Comparison of ENCODE assay signal across 7 mouse cellular contexts in the genomic region with DNA sequence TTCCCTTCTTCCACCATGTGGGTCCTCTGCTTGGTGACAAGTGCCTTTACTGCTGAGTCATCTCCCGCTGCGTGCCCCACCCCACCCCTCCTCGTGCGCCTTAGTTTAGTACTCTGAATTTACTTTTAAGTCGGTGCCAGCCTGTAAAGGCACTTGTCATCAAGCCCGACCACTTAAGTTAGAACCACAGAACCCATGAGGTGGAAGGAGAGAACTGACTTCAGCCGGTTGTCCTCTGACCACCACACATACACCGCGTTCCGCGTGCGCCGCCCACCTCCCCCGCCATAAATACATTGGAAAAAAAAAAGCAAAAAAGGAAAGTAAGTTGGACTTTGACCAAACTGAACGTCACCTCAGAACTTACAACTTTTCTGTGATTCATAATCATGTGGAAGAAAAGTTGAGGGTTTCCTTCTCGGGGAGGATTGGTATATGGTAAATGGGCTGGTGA. TPM values are rescaled to one million over a fixed set of nuclear protein-coding genes. Genes with fewer than 3 reads are reported as not detected.
A peak's percentile ranks its signal among the peaks of the same experiment; 100 is the strongest.
DNase-seq lines count a peak whose midpoint lies in the region; ATAC-seq and TF ChIP-seq lines count a peak whose summit lies in the region.

No protein-coding gene starts in this region.

- H3K27me3 ChIP-seq in forebrain, embryonic 10.5 days (ENCODE audit: poor library complexity, severe bottlenecking) = peaks cover 14% of the 10 kb centered on the region
- H3K27me3 ChIP-seq in limb, embryonic 11.5 days (ENCODE audit: control insufficient read depth, insufficient read depth, low read length) = no peaks in the 10 kb centered on the region
- H3K27me3 ChIP-seq in midbrain, embryonic 13.5 days = peaks cover 3% of the 10 kb centered on the region; the same call in 1 of the 2 replicates

- peak overlapping the region; percentile 94 for H3K4me2 ChIP-seq in limb, embryonic 11.5 days (ENCODE audit: low read depth, severe bottlenecking)
- H3K4me2 ChIP-seq in midbrain, embryonic 13.5 days (replicated peaks) = peak overlapping the region; percentile 83

- in situ Hi-C loops in ES-E14 (cut with MboI; ENCODE audit: low sequenced_read_pairs in 2 of 2, unreplicated experiment in 2 of 2) = no loop called here

- WGBS in forebrain, embryonic 10.5 days = 27% methylated on average over 16 of the region's 16 CpGs
- WGBS in limb, embryonic 11.5 days = 21% methylated on average over 16 of the region's 16 CpGs
- 40% methylated on average over 16 of the region's 16 CpGs for WGBS in midbrain, embryonic 13.5 days

- H3K4me1 ChIP-seq in ES-E14 (ENCODE audit: control insufficient read depth in 2 of 2, insufficient read depth in 2 of 2, low read length in 2 of 2, poor library complexity in 1 of 2) = no peaks in the 10 kb centered on the region; a peak in 1 of 4 replicates
- H3K4me1 ChIP-seq in forebrain, embryonic 10.5 days = peaks cover 29% of the 10 kb centered on the region
- H3K4me1 ChIP-seq in limb, embryonic 11.5 days (ENCODE audit: control insufficient read depth, insufficient read depth, low read length) = peaks cover 13% of the 10 kb centered on the region
- H3K4me1 ChIP-seq in midbrain, embryonic 13.5 days (replicated peaks) = peaks cover 28% of the 10 kb centered on the region

- no peak overlapping the region for H3K4me3 ChIP-seq in ES-E14 (ENCODE audit: insufficient read depth in 1 of 2, low read depth in 1 of 2, low read length in 2 of 2, poor library complexity in 1 of 2, severe bottlenecking in 1 of 2)
- peak overlapping the region; percentile 59 for H3K4me3 ChIP-seq in forebrain, embryonic 10.5 days
- no peak overlapping the region for H3K4me3 ChIP-seq in limb, embryonic 11.5 days (ENCODE audit: low read depth, low read length)
- no peak overlapping the region for H3K4me3 ChIP-seq in midbrain, embryonic 13.5 days (replicated peaks)

- peaks cover 46% of the 10 kb centered on the region for H3K36me3 ChIP-seq in ES-E14 (ENCODE audit: control insufficient read depth, insufficient read depth, low read length, poor library complexity, severe bottlenecking)
- peaks cover 50% of the 10 kb centered on the region for H3K36me3 ChIP-seq in forebrain, embryonic 10.5 days (replicated peaks)
- no peaks in the 10 kb centered on the region; the same call in 1 of the 2 replicates for H3K36me3 ChIP-seq in limb, embryonic 11.5 days (ENCODE audit: control insufficient read depth, insufficient read depth, low read length)
- H3K36me3 ChIP-seq in midbrain, embryonic 13.5 days = peaks cover 19% of the 10 kb centered on the region

- no peak overlapping the region for H3K27ac ChIP-seq in ES-E14 (ENCODE audit: insufficient read depth, low read depth, low read length, poor library complexity, severe bottlenecking)
- H3K27ac ChIP-seq in forebrain, embryonic 10.5 days = peak overlapping the region; percentile 76; the same call in 1 of the 2 replicates
- no peak overlapping the region for H3K27ac ChIP-seq in limb, embryonic 11.5 days (replicated peaks; ENCODE audit: low read depth, low read length)
- H3K27ac ChIP-seq in midbrain, embryonic 13.5 days = no peak overlapping the region

- peak; percentile 63 for DNase-seq in CD4-positive helper T cell, adult 2 months (ENCODE audit: low read depth, low spot score)
- no peak for DNase-seq in ES-E14 (ENCODE audit: low read depth, low spot score)
- no peak for DNase-seq in forebrain, embryonic 10.5 days (ENCODE audit: extremely low spot score, low spot score)
- DNase-seq in limb, embryonic 11.5 days (ENCODE audit: low spot score) = no peak
- DNase-seq in cerebellum, postnatal 36 days = no peak
- DNase-seq in layer of hippocampus, adult 8-10 months (ENCODE audit: low spot score in 2 of 2) = no peak

- H3K9me3 ChIP-seq in ES-E14 (ENCODE audit: control insufficient read depth, insufficient read depth, low read depth, low read length) = peaks cover 16% of the 10 kb centered on the region
- H3K9me3 ChIP-seq in forebrain, embryonic 10.5 days = no peaks in the 10 kb centered on the region
- H3K9me3 ChIP-seq in limb, embryonic 11.5 days (ENCODE audit: control insufficient read depth, low read length) = no peaks in the 10 kb centered on the region
- H3K9me3 ChIP-seq in midbrain, embryonic 13.5 days = no peaks in the 10 kb centered on the region

- no peak overlapping the region for H3K9ac ChIP-seq in ES-E14 (ENCODE audit: insufficient read depth, low read depth, low read length, poor library complexity, severe bottlenecking)
- no peak overlapping the region; the same call in 1 of the 2 replicates for H3K9ac ChIP-seq in limb, embryonic 11.5 days (ENCODE audit: low read length)
- H3K9ac ChIP-seq in midbrain, embryonic 13.5 days (replicated peaks) = no peak overlapping the region

- no peak for ATAC-seq in limb, embryonic 11.5 days (ENCODE audit: insufficient number of reproducible peaks, low FRiP score, low TSS enrichment, low read depth)
- ATAC-seq in midbrain, embryonic 13.5 days = no peak

TF ChIP-seq in ES-E14, 5 proteins besides CTCF, POLR2A, EP300 and RAD21:
- TF ChIP-seq MAFK (IDR thresholded peaks at IDR 0.05; ENCODE audit: insufficient read depth, low read depth, low read length) = 0 out of 2 replicates have a peak, but pooled peaks have one; percentile 34
- no peak for TF ChIP-seq CHD2 (IDR thresholded peaks at IDR 0.05; ENCODE audit: low read depth, low read length)

RNA-seq across cellular contexts. Expression of a gene that starts 31.4 kb away (rescaled TPM):
- total RNA-seq in ES-E14 (2012; rRNA removed) = 23.2 and 40.5 TPM in 2 replicates
- polyA plus RNA-seq in forebrain, embryonic 10.5 days (2016; fragmentation: Nextera tagmentation; extraction: Ambion mirVana) = 19.9 and 20.1 TPM in 2 replicates
- polyA plus RNA-seq in limb, embryonic 11.5 days (2014; fragmentation: Nextera tagmentation; extraction: Ambion mirVana) = 18.3 and 21.4 TPM in 2 replicates
- polyA plus RNA-seq in midbrain, embryonic 13.5 days (2015; fragmentation: Nextera tagmentation; extraction: Ambion mirVana) = 30.4 and 32.3 TPM in 2 replicates
- 10 to 100 TPM; 45.1 to 57.8 (median 50.1) TPM for total RNA-seq in layer of hippocampus, adult 8-10 months (2022)
